Mouse (Mus musculus) c-Kit-positive CD71-negative TER-119-negative erythroid progenitor cells, embryonic 14.5 days (primary cell): Measurements from ENCODE around the gene Tinagl1.

Source experiments
- DNase-seq: peaks from one replicate; pipeline ENCODE4 v3.0.0-alpha.2; 2013; ENCODE audit warnings: low read depth

Gene Tinagl1

GRCm38 (mm10) chr4:130177536-130177935 is 2.6 kb upstream of the Tinagl1 start:
- no peak for DNase-seq

- no peak for DNase-seq
These were observed 2.2 kb upstream of the Tinagl1 start for GRCm38 (mm10) chr4:130177087-130177486.

- no peak for DNase-seq
These were observed 1.3 kb upstream of the Tinagl1 start for GRCm38 (mm10) chr4:130176156-130176720.

GRCm38 (mm10) chr4:130174335-130175031 is 439 bp downstream of the Tinagl1 start:
- DNase-seq = peak; percentile 35

GRCm38 (mm10) chr4:130173911-130174311 is 1.0 kb downstream of the Tinagl1 start:
- no peak for DNase-seq

GRCm38 (mm10) chr4:130173060-130173822 is 1.7 kb downstream of the Tinagl1 start:
- DNase-seq = no peak

- no peak for DNase-seq
These were observed 2.8 kb downstream of the Tinagl1 start for GRCm38 (mm10) chr4:130171951-130172765.

- no peak for DNase-seq
These were observed 4.6 kb downstream of the Tinagl1 start for GRCm38 (mm10) chr4:130170362-130170761.

GRCm38 (mm10) chr4:130169411-130169971 is 5.4 kb downstream of the Tinagl1 start:
- no peak for DNase-seq

GRCm38 (mm10) chr4:130168280-130169183 is 6.4 kb downstream of the Tinagl1 start:
- no peak for DNase-seq

GRCm38 (mm10) chr4:130167814-130168213 is 7.1 kb downstream of the Tinagl1 start:
- DNase-seq = no peak

GRCm38 (mm10) chr4:130167321-130167720 is 7.6 kb downstream of the Tinagl1 start:
- DNase-seq = no peak

GRCm38 (mm10) chr4:130166592-130166991 is 8.3 kb downstream of the Tinagl1 start:
- DNase-seq = no peak

- no peak for DNase-seq
These were observed 8.9 kb downstream of the Tinagl1 start for GRCm38 (mm10) chr4:130166061-130166460.

GRCm38 (mm10) chr4:130164121-130164520 is 10.8 kb downstream of the Tinagl1 start:
- DNase-seq = no peak

- no peak for DNase-seq
These were observed 11.5 kb downstream of the Tinagl1 start for GRCm38 (mm10) chr4:130163391-130163861.

GRCm38 (mm10) chr4:130161349-130161748 is 13.6 kb downstream of the Tinagl1 start:
- DNase-seq = no peak

GRCm38 (mm10) chr4:130156812-130157371 is 18.0 kb downstream of the Tinagl1 start:
- no peak for DNase-seq

- DNase-seq = no peak
These were observed 20.7 kb downstream of the Tinagl1 start for GRCm38 (mm10) chr4:130154250-130154649.

- DNase-seq = no peak
These were observed 26.5 kb downstream of the Tinagl1 start for GRCm38 (mm10) chr4:130148405-130148804.
